Mouse (Mus musculus): Measurements from ENCODE around the gene Lemd1. TPM values are rescaled to one million over a fixed set of nuclear protein-coding genes. Genes with fewer than 3 reads are reported as not detected.

The Lemd1 gene
- not detected in 2 replicates for polyA plus RNA-seq (2012; rRNA removed)

GRCm38 (mm10) chr1:132191093-132191785 is at the start of gene Lemd1, which contains the start of gene AC124108.1:
Gene Lemd1, plus strand, starts transcription at chr1:132191431.
Gene AC124108.1, plus strand, starts transcription at chr1:132191457.

GRCm38 (mm10) chr1:132229667-132230066 is 38.4 kb downstream of the Lemd1 start, which contains the start of gene Gm10188:
Gene Gm10188, minus strand, starts transcription at chr1:132229767.

GRCm38 (mm10) chr1:132298425-132298800 is 107.2 kb downstream of the Lemd1 start, which contains the start of gene Klhdc8a:
Gene Klhdc8a, plus strand, starts transcription at chr1:132298626.

Other genes with a start within 250 kb of the Lemd1 start
- gene Slc45a3, start 228.5 kb upstream of the Lemd1 start, polyA plus RNA-seq (2012; rRNA removed) = 1.8 and 2.1 TPM in 2 replicates
- 8.5 and 12.0 TPM in 2 replicates for gene Elk4, start 183.8 kb upstream of the Lemd1 start, polyA plus RNA-seq (2012; rRNA removed)
- gene Mfsd4a, start 123.4 kb upstream of the Lemd1 start, polyA plus RNA-seq (2012; rRNA removed) = 0.01 and 0.02 TPM in 2 replicates
- 1.3 and 1.6 TPM in 2 replicates for gene Cdk18, start 51.7 kb upstream of the Lemd1 start, polyA plus RNA-seq (2012; rRNA removed)
- gene AC124108.1, start within 50 bp of the Lemd1 start, polyA plus RNA-seq (2012; rRNA removed) = under 0.01 TPM in 2 replicates
- not detected in 2 replicates for gene Gm10188, start 38.3 kb downstream of the Lemd1 start, polyA plus RNA-seq (2012; rRNA removed)
- gene Klhdc8a, start 107.2 kb downstream of the Lemd1 start, polyA plus RNA-seq (2012; rRNA removed) = 0.02 and 0.05 TPM in 2 replicates
- 1.1 and 1.3 TPM in 2 replicates for gene Nuak2, start 124.7 kb downstream of the Lemd1 start, polyA plus RNA-seq (2012; rRNA removed)
- gene Tmcc2, start 199.8 kb downstream of the Lemd1 start, polyA plus RNA-seq (2012; rRNA removed) = 243 and 315 TPM in 2 replicates
- gene Dstyk, start 226.1 kb downstream of the Lemd1 start, polyA plus RNA-seq (2012; rRNA removed) = 3.9 and 4.4 TPM in 2 replicates